Mouse (Mus musculus) CH12.LX (cell line): ENCODE results near the gene Prpf40b. TPM values are rescaled to one million over a fixed set of nuclear protein-coding genes. Genes with fewer than 3 reads are reported as not detected.

Experiments used
- DNase-seq: peaks from one replicate; pipeline ENCODE4 v3.0.0-alpha.2; 2013; ENCODE audit errors: extremely low read depth
- H3K27ac ChIP-seq: 2 replicates; pipeline ENCODE4 v1.5.1; 2012; ENCODE audit warnings: low read depth, mild to moderate bottlenecking, control low read depth, moderate library complexity; ENCODE audit not compliant: insufficient read depth
- H3K27me3 ChIP-seq: replicated peaks from 2 replicates; pipeline ENCODE3; 2012; ENCODE audit warnings: inconsistent platforms
- H3K36me3 ChIP-seq, 2 experiments: replicated peaks in 1 of 2; 2 replicates each; pipeline versions ENCODE3 to v1.6.1; 2012; ENCODE audit warnings: inconsistent platforms in 1 of 2, low read length in 1 of 2, mild to moderate bottlenecking in 1 of 2, mixed read lengths in 1 of 2, moderate library complexity in 1 of 2; ENCODE audit not compliant: control insufficient read depth in 1 of 2, insufficient read depth in 1 of 2
- H3K4me1 ChIP-seq, 2 experiments: 2 replicates each; pipeline ENCODE4 v1.6.1; 2012; ENCODE audit warnings: inconsistent platforms in 1 of 2, moderate library complexity in 1 of 2; ENCODE audit not compliant: insufficient read depth in 2 of 2, control insufficient read depth in 1 of 2
- H3K4me2 ChIP-seq: 2 replicates; pipeline ENCODE4 v1.6.1; 2012; ENCODE audit warnings: low read depth, mild to moderate bottlenecking, control low read depth; ENCODE audit not compliant: poor library complexity, insufficient read depth, severe bottlenecking
- H3K4me3 ChIP-seq, 3 experiments: fragments of 150-350 bp in 1 of 3; sonication (generic) in 1 of 3; replicated peaks in 1 of 3; 2 replicates each; pipeline versions ENCODE3 to v1.5.1; 2011 to 2012; ENCODE audit warnings: low read depth in 2 of 3, low read length in 2 of 3, mild to moderate bottlenecking in 2 of 3, moderate library complexity in 2 of 3, control low read depth in 1 of 3, improper control_type of control experiment in 1 of 3, inconsistent platforms in 1 of 3, mixed read lengths in 1 of 3; ENCODE audit not compliant: poor library complexity in 1 of 3
- H3K79me2 ChIP-seq: replicated peaks from 2 replicates; pipeline ENCODE4 v1.6.1; 2012; ENCODE audit warnings: mild to moderate bottlenecking, moderate library complexity; ENCODE audit not compliant: control insufficient read depth, poor library complexity, insufficient read depth, severe bottlenecking; ENCODE audit errors: extremely low read depth
- H3K9ac ChIP-seq: 2 replicates; pipeline ENCODE4 v1.6.1; 2012; ENCODE audit warnings: low read depth, mild to moderate bottlenecking, control low read depth, moderate library complexity; ENCODE audit not compliant: insufficient read depth
- H3K9me3 ChIP-seq: replicated peaks from 2 replicates; pipeline ENCODE3; 2012; ENCODE audit warnings: low read length, inconsistent platforms, mixed read lengths
- BHLHE40 ChIP-seq: IDR thresholded peaks from 2 replicates; pipeline ENCODE4 v1.6.1; 2011; ENCODE audit warnings: mild to moderate bottlenecking, low read depth, low read length, improper control_type of control experiment
- CHD1 ChIP-seq: IDR thresholded peaks from 2 replicates; pipeline ENCODE4 v1.6.1; 2012; ENCODE audit warnings: low read depth, low read length, improper control_type of control experiment, inconsistent platforms
- CTCF ChIP-seq, 2 experiments: IDR thresholded peaks in 1 of 2; conservative IDR thresholded peaks in 1 of 2; 2 replicates each; pipeline ENCODE4 v1.5.1; 2011 to 2012; ENCODE audit warnings: low read depth in 2 of 2, low read length in 2 of 2, improper control_type of control experiment in 1 of 2, inconsistent platforms in 1 of 2, mild to moderate bottlenecking in 1 of 2, moderate library complexity in 1 of 2
- E2F4 ChIP-seq: IDR thresholded peaks from 2 replicates; pipeline ENCODE4 v1.6.1; 2011; ENCODE audit warnings: low read depth, low read length, improper control_type of control experiment; ENCODE audit not compliant: insufficient replicate concordance
- ELF1 ChIP-seq: IDR thresholded peaks from 2 replicates; pipeline ENCODE4 v1.6.1; 2014; ENCODE audit warnings: low read depth, mild to moderate bottlenecking, inconsistent platforms, low read length, improper control_type of control experiment
- ETS1 ChIP-seq: conservative IDR thresholded peaks from 2 replicates; pipeline ENCODE4 v1.6.1; 2012; ENCODE audit warnings: low read depth, mild to moderate bottlenecking, inconsistent platforms, low read length, improper control_type of control experiment, moderate library complexity
- GABPA ChIP-seq: IDR thresholded peaks from 2 replicates; pipeline ENCODE4 v1.6.1; 2012; ENCODE audit warnings: low read depth, low read length, improper control_type of control experiment, inconsistent platforms; ENCODE audit not compliant: insufficient replicate concordance
- JUN ChIP-seq: IDR thresholded peaks from 2 replicates; pipeline ENCODE4 v1.6.1; 2011; ENCODE audit warnings: low read depth, mild to moderate bottlenecking, low read length, improper control_type of control experiment, moderate library complexity; ENCODE audit not compliant: insufficient read depth
- JUND ChIP-seq: conservative IDR thresholded peaks from 2 replicates; pipeline ENCODE4 v1.6.1; 2011; ENCODE audit warnings: low read depth, low read length, improper control_type of control experiment
- MAFK ChIP-seq: IDR thresholded peaks from 2 replicates; pipeline ENCODE4 v1.6.1; 2011; ENCODE audit warnings: low read length, improper control_type of control experiment; ENCODE audit not compliant: insufficient replicate concordance
- MAX ChIP-seq: IDR thresholded peaks from 2 replicates; pipeline ENCODE4 v1.6.1; 2011; ENCODE audit warnings: low read length, improper control_type of control experiment
- MAZ ChIP-seq: IDR thresholded peaks from 2 replicates; pipeline ENCODE4 v1.6.1; 2012; ENCODE audit warnings: low read depth, mild to moderate bottlenecking, inconsistent platforms, low read length, improper control_type of control experiment, moderate library complexity
- NRF1 ChIP-seq: IDR thresholded peaks from 2 replicates; pipeline ENCODE4 v1.6.1; 2014; ENCODE audit warnings: low read depth, mild to moderate bottlenecking, inconsistent platforms, low read length, improper control_type of control experiment, moderate library complexity
- PAX5 ChIP-seq: IDR thresholded peaks from 2 replicates; pipeline ENCODE4 v1.6.1; 2012; ENCODE audit warnings: low read length, inconsistent platforms, mixed read lengths
- RCOR1 ChIP-seq: conservative IDR thresholded peaks from 2 replicates; pipeline ENCODE4 v1.6.1; 2012; ENCODE audit warnings: low read depth, mild to moderate bottlenecking, inconsistent platforms, low read length, improper control_type of control experiment
- SIN3A ChIP-seq: IDR thresholded peaks from 2 replicates; pipeline ENCODE4 v1.6.1; 2012; ENCODE audit warnings: low read length, improper control_type of control experiment, inconsistent platforms
- SMC3 ChIP-seq: IDR thresholded peaks from 2 replicates; pipeline ENCODE4 v1.6.1; 2011; ENCODE audit warnings: low read depth, low read length, improper control_type of control experiment
- TCF12 ChIP-seq: IDR thresholded peaks from 2 replicates; pipeline ENCODE4 v1.6.1; 2014; ENCODE audit warnings: low read depth, mild to moderate bottlenecking, inconsistent platforms, low read length, improper control_type of control experiment
- UBTF ChIP-seq: IDR thresholded peaks from 2 replicates; pipeline ENCODE4 v1.6.1; 2012; ENCODE audit warnings: low read depth, mild to moderate bottlenecking, inconsistent platforms, low read length, improper control_type of control experiment, moderate library complexity
- USF1 ChIP-seq: IDR thresholded peaks from 2 replicates; pipeline ENCODE4 v1.6.1; 2014; ENCODE audit warnings: low read depth, mild to moderate bottlenecking, inconsistent platforms, low read length, improper control_type of control experiment
- USF2 ChIP-seq: conservative IDR thresholded peaks from 2 replicates; pipeline ENCODE4 v1.6.1; 2011; ENCODE audit warnings: low read depth, low read length, improper control_type of control experiment
- ZKSCAN1 ChIP-seq: IDR thresholded peaks from 2 replicates; pipeline ENCODE4 v1.6.1; 2012; ENCODE audit warnings: low read depth, inconsistent platforms, low read length, improper control_type of control experiment, borderline replicate concordance
- ZNF384 ChIP-seq: IDR thresholded peaks from 2 replicates; pipeline ENCODE4 v1.6.1; 2012; ENCODE audit warnings: low read depth, low read length, improper control_type of control experiment, inconsistent platforms
- dilution Hi-C: fragments of 300-500 bp; cut with MboI; formaldehyde crosslinking; loops from 2 replicates; pipeline ENCODE4 v1.14.3; 2020; ENCODE audit warnings: low sequenced_read_pairs; ENCODE audit not compliant: extremely low pct_unique_long_range_greater_than_20kb, extremely low pct_ligation_motif_present
- in situ Hi-C: fragments of 300-500 bp; cut with MboI; formaldehyde crosslinking; loops from 3 replicates; pipeline ENCODE4 v1.14.3; 2019; ENCODE audit warnings: low sequenced_read_pairs, low pct_ligation_motif_present, low pct_unique_long_range_greater_than_20kb, mixed read lengths
- polyA plus RNA-seq: library from polyadenylated mRNA; unstranded; fragments of >175 nt; gene quantifications from 2 replicates; pipeline ENCODE4 v1.2.1, GENCODE M21; 2012; ENCODE audit warnings: low read depth; ENCODE audit not compliant: insufficient read length
- total RNA-seq, 2 experiments: library from RNA; depleted of rRNA; stranded (reverse); fragments of 300-350 nt in 1 of 2; fragments of >200 nt in 1 of 2; gene quantifications; 2 replicates each; pipeline ENCODE4 v1.2.3; 2012 to 2014

Gene Prpf40b
- total and polyA plus RNA-seq, 3 experiments = 11.7 to 31.8 (median 27.9) TPM

GRCm38 (mm10) chr15:99334500-99334899 lies 39.6 kb downstream of the Prpf40b start:
- Histone ChIP-seq H3K9me3 (no peaks in the 10 kb centered on the region), H3K27ac (no peak overlapping the region), H3K4me2 (no peak overlapping the region), H3K79me2 (no peaks in the 10 kb centered on the region; the same call in 1 of the 2 replicates), H3K9ac (no peak overlapping the region), H3K4me3 (no peak overlapping the region), H3K27me3 (no peaks in the 10 kb centered on the region), H3K4me1 (peaks cover 45 to 91% of the 10 kb centered on the region in 2 experiments), H3K36me3 (peaks cover 16 to 68% of the 10 kb centered on the region in 2 experiments)
- dilution Hi-C loops (no loop called here), in situ Hi-C loops (loop anchor here (5.0 kb wide), 1 partner anchor 33 kb away; no protein-coding TSS in a partner anchor)
- 0 out of 2 replicates have a peak, but pooled peaks have one; percentile 15 for TF ChIP-seq BHLHE40
- no peak for TF ChIP-seq CTCF (conservative IDR thresholded peaks at IDR 0.05 in 1 of 2, IDR thresholded peaks at IDR 0.05 in 1 of 2; ENCODE audit: low read depth in 2 of 2, low read length in 2 of 2)
- no peak for DNase-seq

- DNase-seq = no peak
- in situ Hi-C loops = no loop called here
- Histone ChIP-seq H3K4me1 (peaks cover 50 to 93% of the 10 kb centered on the region in 2 experiments), H3K9me3 (no peaks in the 10 kb centered on the region), H3K4me2 (no peak overlapping the region), H3K9ac (no peak overlapping the region), H3K27ac (no peak overlapping the region), H3K4me3 (no peak overlapping the region), H3K36me3 (peaks cover 10 to 59% of the 10 kb centered on the region in 2 experiments), H3K79me2 (peaks cover 9% of the 10 kb centered on the region), H3K27me3 (no peaks in the 10 kb centered on the region)
- dilution Hi-C loops = no loop called here
- TF ChIP-seq ETS1 (no peak), SMC3 (no peak), GABPA (no peak), JUND (no peak), PAX5 (no peak)
Observed at GRCm38 (mm10) chr15:99335801-99336320, 41.0 kb downstream of the Prpf40b start.

- peaks cover 52 to 93% of the 10 kb centered on the region in 2 experiments for H3K4me1 ChIP-seq
- no peak for DNase-seq
- no peaks in the 10 kb centered on the region for H3K9me3 ChIP-seq
Observed at GRCm38 (mm10) chr15:99338916-99339315, 44.0 kb downstream of the Prpf40b start.

More at GRCm38 (mm10) chr15:99338916-99339315, 44.0 kb downstream of the Prpf40b start:
- Histone ChIP-seq H3K9ac (no peak overlapping the region), H3K27me3 (no peaks in the 10 kb centered on the region)
- TF ChIP-seq MAFK = no peak
- no peak for TF ChIP-seq CTCF (conservative IDR thresholded peaks at IDR 0.05 in 1 of 2, IDR thresholded peaks at IDR 0.05 in 1 of 2; ENCODE audit: low read depth in 2 of 2, low read length in 2 of 2)
- TF ChIP-seq ZKSCAN1 = no peak
- no peak for TF ChIP-seq ZNF384
- no peak for TF ChIP-seq ETS1
- no peak for TF ChIP-seq JUND
- no peak for TF ChIP-seq UBTF
- TF ChIP-seq JUN = no peak
- TF ChIP-seq RCOR1 = no peak
- TF ChIP-seq E2F4 = no peak
- no peak for TF ChIP-seq MAZ
- TF ChIP-seq CHD1 = no peak
- TF ChIP-seq ELF1 = no peak
- TF ChIP-seq USF2 = no peak
- no peak for TF ChIP-seq MAX
- no peak for TF ChIP-seq NRF1
- TF ChIP-seq USF1 = no peak
- no peak for TF ChIP-seq TCF12
- TF ChIP-seq SIN3A = no peak
- TF ChIP-seq, all 38 proteins: peak for 0
- in situ Hi-C loops (no loop called here), dilution Hi-C loops (no loop called here)
- Histone ChIP-seq H3K79me2 (peaks cover 9% of the 10 kb centered on the region), H3K4me3 (no peak overlapping the region), H3K36me3 (peaks cover 3 to 45% of the 10 kb centered on the region in 2 experiments), H3K4me2 (no peak overlapping the region), H3K27ac (no peak overlapping the region)
